Mouse (Mus musculus): ENCODE results near the gene Exoc2. TPM values are rescaled to one million over a fixed set of nuclear protein-coding genes. Genes with fewer than 3 reads are reported as not detected.

Gene Exoc2
- polyA plus RNA-seq, 1 experiment from 2014 or later: 54.6 TPM

GRCm38 (mm10) chr13:30994249-30994858, 20.5 kb upstream of the Exoc2 start:
- Histone ChIP-seq H3K27me3 (replicated peaks; ENCODE audit: control insufficient read depth, insufficient read depth, low read length) (no peaks in the 10 kb centered on the region), H3K9ac (ENCODE audit: low read length) (no peak overlapping the region), H3K4me3 (ENCODE audit: low read depth, low read length) (no peak overlapping the region), H3K36me3 (ENCODE audit: control insufficient read depth, insufficient read depth, low read length) (no peaks in the 10 kb centered on the region), H3K4me2 (ENCODE audit: low read length) (no peak overlapping the region), H3K9me3 (replicated peaks; ENCODE audit: control insufficient read depth, low read length) (no peaks in the 10 kb centered on the region), H3K27ac (ENCODE audit: low read depth, low read length) (no peak overlapping the region), H3K4me1 (ENCODE audit: control insufficient read depth, insufficient read depth, low read length) (no peaks in the 10 kb centered on the region)
- 83% methylated on average over 6 of the region's 6 CpGs for WGBS
- DNase-seq (ENCODE audit: low spot score) (no peak), ATAC-seq (no peak)

GRCm38 (mm10) chr13:30993819-30994218, 19.9 kb upstream of the Exoc2 start:
- peak; percentile 84 for DNase-seq (ENCODE audit: low spot score)
- Histone ChIP-seq H3K27ac (ENCODE audit: low read depth, low read length) (no peak overlapping the region), H3K4me3 (ENCODE audit: low read depth, low read length) (no peak overlapping the region), H3K9me3 (replicated peaks; ENCODE audit: control insufficient read depth, low read length) (no peaks in the 10 kb centered on the region), H3K9ac (ENCODE audit: low read length) (no peak overlapping the region), H3K4me2 (ENCODE audit: low read length) (no peak overlapping the region), H3K27me3 (replicated peaks; ENCODE audit: control insufficient read depth, insufficient read depth, low read length) (no peaks in the 10 kb centered on the region), H3K36me3 (ENCODE audit: control insufficient read depth, insufficient read depth, low read length) (no peaks in the 10 kb centered on the region), H3K4me1 (ENCODE audit: control insufficient read depth, insufficient read depth, low read length) (no peaks in the 10 kb centered on the region)
- ATAC-seq: peak; percentile 66
- WGBS: 26% methylated on average over 3 of the region's 3 CpGs

GRCm38 (mm10) chr13:30990233-30990632, 16.3 kb upstream of the Exoc2 start:
- H3K36me3 ChIP-seq (ENCODE audit: control insufficient read depth, insufficient read depth, low read length): no peaks in the 10 kb centered on the region
- H3K9ac ChIP-seq (ENCODE audit: low read length): no peak overlapping the region
- H3K4me3 ChIP-seq (ENCODE audit: low read depth, low read length): no peak overlapping the region
- H3K4me1 ChIP-seq (ENCODE audit: control insufficient read depth, insufficient read depth, low read length): 0 out of 2 replicates have a peak, but pooled peaks cover 2% of the 10 kb centered on the region
- peaks cover under 1% of the 10 kb centered on the region; the same call in 1 of the 2 replicates for H3K27me3 ChIP-seq (replicated peaks; ENCODE audit: control insufficient read depth, insufficient read depth, low read length)
- H3K9me3 ChIP-seq (replicated peaks; ENCODE audit: control insufficient read depth, low read length): no peaks in the 10 kb centered on the region
- no peak overlapping the region for H3K27ac ChIP-seq (ENCODE audit: low read depth, low read length)
- WGBS: 91% methylated on average over 9 of the region's 9 CpGs
- no peak for ATAC-seq
- DNase-seq (ENCODE audit: low spot score): no peak
- no peak overlapping the region for H3K4me2 ChIP-seq (ENCODE audit: low read length)

GRCm38 (mm10) chr13:30989710-30990109, 15.8 kb upstream of the Exoc2 start:
- Histone ChIP-seq H3K4me1 (ENCODE audit: control insufficient read depth, insufficient read depth, low read length) (0 out of 2 replicates have a peak, but pooled peaks cover 3% of the 10 kb centered on the region), H3K9ac (ENCODE audit: low read length) (no peak overlapping the region), H3K36me3 (ENCODE audit: control insufficient read depth, insufficient read depth, low read length) (no peaks in the 10 kb centered on the region), H3K9me3 (replicated peaks; ENCODE audit: control insufficient read depth, low read length) (no peaks in the 10 kb centered on the region), H3K27me3 (replicated peaks; ENCODE audit: control insufficient read depth, insufficient read depth, low read length) (peaks cover 5% of the 10 kb centered on the region; the same call in 1 of the 2 replicates), H3K4me3 (ENCODE audit: low read depth, low read length) (no peak overlapping the region), H3K27ac (ENCODE audit: low read depth, low read length) (no peak overlapping the region), H3K4me2 (ENCODE audit: low read length) (no peak overlapping the region)
- ATAC-seq: no peak
- WGBS: 93% methylated on average over 10 of the region's 10 CpGs
- DNase-seq (ENCODE audit: low spot score): no peak

GRCm38 (mm10) chr13:30987686-30988085, 13.8 kb upstream of the Exoc2 start:
- Histone ChIP-seq H3K9ac (ENCODE audit: low read length) (no peak overlapping the region), H3K4me1 (ENCODE audit: control insufficient read depth, insufficient read depth, low read length) (0 out of 2 replicates have a peak, but pooled peaks cover 3% of the 10 kb centered on the region), H3K27ac (ENCODE audit: low read depth, low read length) (no peak overlapping the region), H3K4me3 (ENCODE audit: low read depth, low read length) (no peak overlapping the region), H3K4me2 (ENCODE audit: low read length) (no peak overlapping the region), H3K36me3 (ENCODE audit: control insufficient read depth, insufficient read depth, low read length) (no peaks in the 10 kb centered on the region), H3K27me3 (replicated peaks; ENCODE audit: control insufficient read depth, insufficient read depth, low read length) (peaks cover 5% of the 10 kb centered on the region; the same call in 1 of the 2 replicates), H3K9me3 (replicated peaks; ENCODE audit: control insufficient read depth, low read length) (no peaks in the 10 kb centered on the region)
- ATAC-seq (no peak), DNase-seq (ENCODE audit: low spot score) (no peak)
- whole genome bisulfite sequencing: 90% methylated on average over 2 of the region's 2 CpGs

GRCm38 (mm10) chr13:30986934-30987455, 13.1 kb upstream of the Exoc2 start:
- H3K4me1 ChIP-seq (ENCODE audit: control insufficient read depth, insufficient read depth, low read length): 0 out of 2 replicates have a peak, but pooled peaks cover 3% of the 10 kb centered on the region
- H3K27ac ChIP-seq (ENCODE audit: low read depth, low read length): no peak overlapping the region
- H3K9ac ChIP-seq (ENCODE audit: low read length): no peak overlapping the region
- H3K4me3 ChIP-seq (ENCODE audit: low read depth, low read length): no peak overlapping the region
- peaks cover 5% of the 10 kb centered on the region; the same call in 1 of the 2 replicates for H3K27me3 ChIP-seq (replicated peaks; ENCODE audit: control insufficient read depth, insufficient read depth, low read length)
- DNase-seq (ENCODE audit: low spot score) (no peak), ATAC-seq (no peak)
- H3K36me3 ChIP-seq (ENCODE audit: control insufficient read depth, insufficient read depth, low read length): no peaks in the 10 kb centered on the region
- 69% methylated on average over 10 of the region's 10 CpGs for WGBS
- no peak overlapping the region for H3K4me2 ChIP-seq (ENCODE audit: low read length)
- H3K9me3 ChIP-seq (replicated peaks; ENCODE audit: control insufficient read depth, low read length): no peaks in the 10 kb centered on the region

- peak; percentile 84 for ATAC-seq
- no peaks in the 10 kb centered on the region for H3K9me3 ChIP-seq (replicated peaks; ENCODE audit: control insufficient read depth, low read length)
- H3K9ac ChIP-seq (ENCODE audit: low read length): peak overlapping the region; percentile 54; the same call in 1 of the 2 replicates
Measured at GRCm38 (mm10) chr13:30985598-30986466, 11.9 kb upstream of the Exoc2 start.

GRCm38 (mm10) chr13:30985275-30985597, 11.3 kb upstream of the Exoc2 start:
- ATAC-seq: 0 out of 2 replicates have a peak, but pooled peaks have one; percentile 6
- 22% methylated on average over 13 of the region's 13 CpGs for WGBS

More at GRCm38 (mm10) chr13:30985598-30986466, 11.9 kb upstream of the Exoc2 start:
- peak overlapping the region; percentile 60 for H3K4me2 ChIP-seq (ENCODE audit: low read length)
- H3K27ac ChIP-seq (ENCODE audit: low read depth, low read length): no peak overlapping the region
- peak; percentile 67 for DNase-seq (ENCODE audit: low spot score)
- 0 out of 2 replicates have a peak, but pooled peaks cover 3% of the 10 kb centered on the region for H3K4me1 ChIP-seq (ENCODE audit: control insufficient read depth, insufficient read depth, low read length)
- H3K4me3 ChIP-seq (ENCODE audit: low read depth, low read length): peak overlapping the region; percentile 22
- peaks cover 5% of the 10 kb centered on the region; the same call in 1 of the 2 replicates for H3K27me3 ChIP-seq (replicated peaks; ENCODE audit: control insufficient read depth, insufficient read depth, low read length)
- no peaks in the 10 kb centered on the region for H3K36me3 ChIP-seq (ENCODE audit: control insufficient read depth, insufficient read depth, low read length)
- WGBS: 24% methylated on average over 27 of the region's 27 CpGs

More at GRCm38 (mm10) chr13:30985275-30985597, 11.3 kb upstream of the Exoc2 start:
- no peaks in the 10 kb centered on the region for H3K36me3 ChIP-seq (ENCODE audit: control insufficient read depth, insufficient read depth, low read length)
- H3K4me1 ChIP-seq (ENCODE audit: control insufficient read depth, insufficient read depth, low read length): 0 out of 2 replicates have a peak, but pooled peaks cover 3% of the 10 kb centered on the region
- no peak overlapping the region for H3K27ac ChIP-seq (ENCODE audit: low read depth, low read length)
- H3K9ac ChIP-seq (ENCODE audit: low read length): peak overlapping the region; percentile 54; the same call in 1 of the 2 replicates
- peak overlapping the region; percentile 60 for H3K4me2 ChIP-seq (ENCODE audit: low read length)
- no peaks in the 10 kb centered on the region for H3K9me3 ChIP-seq (replicated peaks; ENCODE audit: control insufficient read depth, low read length)
- peaks cover 5% of the 10 kb centered on the region; the same call in 1 of the 2 replicates for H3K27me3 ChIP-seq (replicated peaks; ENCODE audit: control insufficient read depth, insufficient read depth, low read length)
- H3K4me3 ChIP-seq (ENCODE audit: low read depth, low read length): peak overlapping the region; percentile 22
- no peak for DNase-seq (ENCODE audit: low spot score)

Data from forebrain, embryonic 14.5 days (tissue).